Mouse (Mus musculus) kidney, embryonic 14.5 days (tissue): ENCODE data around the gene Pcbp4. TPM values are rescaled to one million over a fixed set of nuclear protein-coding genes. Genes with fewer than 3 reads are reported as not detected.
"Not testable (repeated sequence)": the region's sequence is repeated elsewhere in the genome, so short reads cannot be mapped to it uniquely, and the experiment has no call there.

Experiments used
- ATAC-seq: fragments of 200-750 bp; cut with Nextera tagmentation; 2 replicates; pipeline ENCODE4 v1.8.0; 2017; ENCODE audit warnings: moderate number of reproducible peaks, mild to moderate bottlenecking, moderate TSS enrichment, moderate library complexity; ENCODE audit not compliant: low FRiP score, low TSS enrichment
- H3K27ac ChIP-seq: fragments of 300-500 bp; sonication (generic); 2 replicates; pipeline ENCODE4 v1.5.1; 2014; ENCODE audit warnings: low read depth, mild to moderate bottlenecking, low read length, moderate library complexity, mixed read lengths
- H3K27me3 ChIP-seq: fragments of 300-500 bp; sonication (generic); 2 replicates; pipeline ENCODE4 v1.6.1; 2014; ENCODE audit warnings: mild to moderate bottlenecking, low read length; ENCODE audit not compliant: control insufficient read depth, insufficient read depth
- H3K36me3 ChIP-seq: fragments of 300-500 bp; sonication (generic); 2 replicates; pipeline ENCODE4 v1.6.1; 2014; ENCODE audit warnings: low read length, mixed read lengths; ENCODE audit not compliant: control insufficient read depth, insufficient read depth
- H3K4me1 ChIP-seq: fragments of 300-500 bp; sonication (generic); 2 replicates; pipeline ENCODE4 v1.6.1; 2014; ENCODE audit warnings: low read length, mixed read lengths; ENCODE audit not compliant: control insufficient read depth, insufficient read depth
- H3K4me2 ChIP-seq: fragments of 300-500 bp; sonication (generic); replicated peaks from 2 replicates; pipeline ENCODE4 v1.6.1; 2014; ENCODE audit warnings: low read depth, mild to moderate bottlenecking, low read length
- H3K4me3 ChIP-seq: fragments of 300-500 bp; sonication (generic); 2 replicates; pipeline ENCODE4 v1.5.1; 2014; ENCODE audit warnings: mild to moderate bottlenecking, low read length
- H3K9ac ChIP-seq: fragments of 300-500 bp; sonication (generic); 2 replicates; pipeline ENCODE4 v1.6.1; 2014; ENCODE audit warnings: low read depth, mild to moderate bottlenecking, low read length, moderate library complexity
- H3K9me3 ChIP-seq: fragments of 300-500 bp; sonication (generic); 2 replicates; pipeline ENCODE4 v1.6.1; 2016; ENCODE audit warnings: low read length; ENCODE audit not compliant: control insufficient read depth
- WGBS: fragments of 180-500 bp; shearing (Covaris S2); extraction: QIAGEN DNeasy Blood & Tissue Kit; methylation state at CpG from one replicate; pipeline ENCODE4 v1.1.7; 2014; 5-methylcytosine and 5-hydroxymethylcytosine counted together
- polyA plus RNA-seq: library from polyadenylated mRNA; unstranded; fragments of >200 nt; fragmentation: Nextera tagmentation; extraction: Ambion mirVana; gene quantifications from 2 replicates; pipeline ENCODE4 v1.2.1, GENCODE M21; 2014

Gene Pcbp4
- polyA plus RNA-seq, 1 experiment from 2014 or later = 129 TPM

GRCm38 (mm10) chr9:106487602-106488001 is 34.5 kb downstream of the Pcbp4 start:
- peaks cover 35% of the 10 kb centered on the region for H3K36me3 ChIP-seq
- 82% methylated on average over 6 of the region's 6 CpGs for WGBS
- H3K4me3 ChIP-seq, H3K27me3 ChIP-seq, H3K9ac ChIP-seq, ATAC-seq, H3K4me1 ChIP-seq, H3K27ac ChIP-seq, H3K9me3 ChIP-seq, H3K4me2 ChIP-seq: not testable (repeated sequence)

DNA sequence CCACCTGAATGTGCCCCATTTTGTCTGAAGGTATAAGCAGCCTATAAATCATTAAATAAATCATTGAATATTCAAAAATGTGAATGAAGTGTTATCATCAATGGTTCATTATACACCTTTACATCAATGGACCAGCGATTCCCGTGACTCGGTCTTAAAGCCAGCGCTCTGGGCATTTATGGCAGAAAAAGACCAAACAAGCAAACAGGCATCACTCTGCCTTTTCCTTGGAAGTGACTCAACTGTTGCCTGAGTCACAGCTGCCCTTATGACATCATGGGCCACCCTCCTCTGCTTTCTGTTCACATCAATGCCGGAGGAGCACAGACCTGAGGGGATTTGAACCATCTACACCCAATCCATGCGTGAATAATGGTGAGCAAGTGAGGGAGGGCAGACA is 46.6 kb downstream of the Pcbp4 start, which contains the start of gene Iqcf1:
TSS of gene Iqcf1 (plus strand) at position 301 of the 400 bp plus-strand sequence.
- ATAC-seq = no peak
- Histone ChIP-seq H3K4me3 (no peak within 1 kb of the TSS), H3K27me3 (no peaks in the 10 kb centered on the region), H3K4me2 (no peak within 1 kb of the TSS), H3K9me3 (no peaks in the 10 kb centered on the region), H3K4me1 (no peaks in the 10 kb centered on the region), H3K36me3 (no peaks in the 10 kb centered on the region), H3K9ac (no peak within 1 kb of the TSS), H3K27ac (no peak within 1 kb of the TSS)
- 92% methylated on average over 6 of the region's 6 CpGs for WGBS

GRCm38 (mm10) chr9:106501846-106502245 is 48.8 kb downstream of the Pcbp4 start:
- Histone ChIP-seq H3K27me3 (no peaks in the 10 kb centered on the region), H3K4me3 (no peak overlapping the region), H3K4me2 (no peak overlapping the region), H3K9ac (no peak overlapping the region), H3K9me3 (no peaks in the 10 kb centered on the region), H3K36me3 (no peaks in the 10 kb centered on the region), H3K4me1 (no peaks in the 10 kb centered on the region), H3K27ac (no peak overlapping the region)
- 89% methylated on average over 22 of the region's 22 CpGs for WGBS
- no peak for ATAC-seq

DNA sequence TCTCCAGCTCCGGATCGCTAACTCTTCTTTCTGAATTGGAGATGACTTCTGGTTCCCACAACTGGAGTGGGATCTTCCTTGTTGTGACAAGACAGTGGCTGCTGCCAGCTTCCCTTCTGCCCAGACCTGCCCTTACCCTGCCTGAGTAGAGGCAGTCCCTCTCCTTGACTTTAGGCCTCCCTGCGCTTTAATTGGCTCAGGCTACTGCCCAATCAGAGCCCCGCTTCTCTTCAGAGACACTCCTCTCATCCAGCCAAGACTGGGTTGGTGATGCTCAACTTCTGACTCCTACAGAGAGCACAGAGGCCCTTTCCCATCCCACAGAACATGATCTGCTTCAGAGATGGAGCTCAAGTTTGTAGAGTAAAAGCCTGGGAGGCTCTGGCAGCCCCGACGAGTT is 51.2 kb downstream of the Pcbp4 start:
- Histone ChIP-seq H3K4me3 (no peak overlapping the region), H3K36me3 (no peaks in the 10 kb centered on the region), H3K9me3 (no peaks in the 10 kb centered on the region), H3K27me3 (no peaks in the 10 kb centered on the region), H3K4me1 (no peaks in the 10 kb centered on the region), H3K9ac (no peak overlapping the region), H3K4me2 (no peak overlapping the region), H3K27ac (no peak overlapping the region)
- WGBS = 75% methylated on average over 6 of the region's 6 CpGs
- no peak for ATAC-seq

DNA sequence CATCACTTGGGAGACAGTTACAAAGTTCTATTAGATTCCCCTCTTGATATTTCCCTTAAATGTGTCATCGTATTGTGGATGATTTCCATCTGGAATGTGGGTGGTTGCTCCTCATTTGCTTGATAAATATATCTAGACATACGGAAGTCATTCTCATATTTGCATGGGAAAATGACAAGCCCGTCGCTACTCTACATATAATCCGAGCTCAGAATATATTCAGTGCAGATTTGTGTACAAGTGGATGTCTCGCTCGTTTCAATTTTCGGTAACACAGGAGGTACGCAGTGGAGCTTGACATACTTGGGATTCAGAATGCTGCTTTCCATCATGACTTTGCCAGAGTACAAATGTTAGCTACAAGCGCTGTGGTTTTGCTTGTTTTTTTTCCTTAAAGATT is 56.3 kb downstream of the Pcbp4 start:
- no peak overlapping the region for H3K4me3 ChIP-seq
- no peak overlapping the region for H3K9ac ChIP-seq
- H3K27me3 ChIP-seq = no peaks in the 10 kb centered on the region
- no peak overlapping the region for H3K27ac ChIP-seq
- H3K36me3 ChIP-seq = no peaks in the 10 kb centered on the region
- WGBS = 94% methylated on average over 10 of the region's 10 CpGs
- no peak for ATAC-seq
- no peaks in the 10 kb centered on the region for H3K9me3 ChIP-seq
- no peaks in the 10 kb centered on the region for H3K4me1 ChIP-seq
- no peak overlapping the region for H3K4me2 ChIP-seq

GRCm38 (mm10) chr9:106512729-106513450 is 59.8 kb downstream of the Pcbp4 start:
- Histone ChIP-seq H3K4me2 (no peak overlapping the region), H3K9ac (no peak overlapping the region), H3K4me3 (no peak overlapping the region), H3K36me3 (no peaks in the 10 kb centered on the region), H3K27ac (no peak overlapping the region), H3K4me1 (no peaks in the 10 kb centered on the region), H3K9me3 (no peaks in the 10 kb centered on the region), H3K27me3 (no peaks in the 10 kb centered on the region)
- whole genome bisulfite sequencing = 56% methylated on average over 13 of the region's 13 CpGs
- no peak for ATAC-seq

GRCm38 (mm10) chr9:106513566-106513965 is 60.5 kb downstream of the Pcbp4 start:
- H3K36me3 ChIP-seq = no peaks in the 10 kb centered on the region
- 83% methylated on average over 6 of the region's 6 CpGs for WGBS
- ATAC-seq = no peak

More at GRCm38 (mm10) chr9:106513566-106513965, 60.5 kb downstream of the Pcbp4 start:
- no peak overlapping the region for H3K27ac ChIP-seq
- H3K9me3 ChIP-seq = no peaks in the 10 kb centered on the region
- H3K9ac ChIP-seq = no peak overlapping the region
- no peaks in the 10 kb centered on the region for H3K27me3 ChIP-seq
- H3K4me1 ChIP-seq = no peaks in the 10 kb centered on the region
- no peak overlapping the region for H3K4me3 ChIP-seq
- no peak overlapping the region for H3K4me2 ChIP-seq

Other genes with a start within 250 kb of the Pcbp4 start
- 0.14 TPM in 1 of 2 replicates, not detected in the other for gene Tlr9, start 230.7 kb upstream of the Pcbp4 start, polyA plus RNA-seq
- 71.8 and 95.3 TPM in 2 replicates for gene Alas1, start 204.6 kb upstream of the Pcbp4 start, polyA plus RNA-seq
- gene Poc1a, start 172.2 kb upstream of the Pcbp4 start, polyA plus RNA-seq = 25.6 and 29.1 TPM in 2 replicates
- gene Dusp7, start 84.7 kb upstream of the Pcbp4 start, polyA plus RNA-seq = 25.5 and 26.3 TPM in 2 replicates
- gene Rpl29, start 23.8 kb upstream of the Pcbp4 start, polyA plus RNA-seq = 1,370 and 1,590 TPM in 2 replicates
- 41.1 and 44.5 TPM in 2 replicates for gene Acy1, start 15.0 kb upstream of the Pcbp4 start, polyA plus RNA-seq
- gene Abhd14b, start 5.8 kb upstream of the Pcbp4 start, polyA plus RNA-seq = 18.7 and 25.6 TPM in 2 replicates
- 50.2 and 58.8 TPM in 2 replicates for gene Abhd14a, start 5.6 kb upstream of the Pcbp4 start, polyA plus RNA-seq
- gene Gpr62, start 12.6 kb downstream of the Pcbp4 start, polyA plus RNA-seq = 0.37 and 0.66 TPM in 2 replicates
- gene Rrp9, start 22.7 kb downstream of the Pcbp4 start, polyA plus RNA-seq = 43.8 and 49.3 TPM in 2 replicates
- 1.9 and 2.7 TPM in 2 replicates for gene Parp3, start 23.7 kb downstream of the Pcbp4 start, polyA plus RNA-seq
- not detected in 2 replicates for gene Iqcf1, start 46.7 kb downstream of the Pcbp4 start, polyA plus RNA-seq
- not detected in 2 replicates for gene Iqcf5, start 61.3 kb downstream of the Pcbp4 start, polyA plus RNA-seq
- not detected in 2 replicates for gene Iqcf3, start 108.3 kb downstream of the Pcbp4 start, polyA plus RNA-seq
- not detected in 2 replicates for gene Iqcf4, start 117.7 kb downstream of the Pcbp4 start, polyA plus RNA-seq
- gene Iqcf6, start 173.3 kb downstream of the Pcbp4 start, polyA plus RNA-seq = not detected in 2 replicates
- gene Grm2, start 202.8 kb downstream of the Pcbp4 start, polyA plus RNA-seq = not detected in 2 replicates
- 42.5 and 58.2 TPM in 2 replicates for gene Tex264, start 232.6 kb downstream of the Pcbp4 start, polyA plus RNA-seq